Mouse (Mus musculus) cerebellum, adult 2 months (tissue): Measurements from ENCODE around the gene Abhd2.

Experiments used
- CTCF ChIP-seq: fragments of 200-500 bp; IDR thresholded peaks from 2 replicates; pipeline ENCODE4 v1.5.1; 2011; ENCODE audit warnings: low read depth, mild to moderate bottlenecking, control low read depth, low read length, moderate library complexity, borderline replicate concordance; ENCODE audit not compliant: insufficient read depth
- POLR2A ChIP-seq: fragments of 200-500 bp; IDR thresholded peaks from 2 replicates; pipeline ENCODE4 v1.6.1; 2011; ENCODE audit warnings: low read length, control low read depth, borderline replicate concordance; ENCODE audit not compliant: insufficient read depth

- no peak for TF ChIP-seq CTCF
- no peak for TF ChIP-seq POLR2A
Observed at GRCm38 (mm10) chr7:79258981-79259542, 13.9 kb upstream of the Abhd2 start.
